Mouse (Mus musculus) erythroblast, embryonic 14.5 days (primary cell): ENCODE measurements around the gene Cdk2.

Experiments
- GATA1 ChIP-seq: IDR thresholded peaks from 2 replicates; pipeline ENCODE4 v1.6.1; 2012; ENCODE audit warnings: low read length, inconsistent platforms, mixed read lengths
- TAL1 ChIP-seq: IDR thresholded peaks from 3 replicates; pipeline ENCODE4 v1.6.1; 2012; ENCODE audit warnings: low read length, inconsistent platforms, mixed read lengths

DNA sequence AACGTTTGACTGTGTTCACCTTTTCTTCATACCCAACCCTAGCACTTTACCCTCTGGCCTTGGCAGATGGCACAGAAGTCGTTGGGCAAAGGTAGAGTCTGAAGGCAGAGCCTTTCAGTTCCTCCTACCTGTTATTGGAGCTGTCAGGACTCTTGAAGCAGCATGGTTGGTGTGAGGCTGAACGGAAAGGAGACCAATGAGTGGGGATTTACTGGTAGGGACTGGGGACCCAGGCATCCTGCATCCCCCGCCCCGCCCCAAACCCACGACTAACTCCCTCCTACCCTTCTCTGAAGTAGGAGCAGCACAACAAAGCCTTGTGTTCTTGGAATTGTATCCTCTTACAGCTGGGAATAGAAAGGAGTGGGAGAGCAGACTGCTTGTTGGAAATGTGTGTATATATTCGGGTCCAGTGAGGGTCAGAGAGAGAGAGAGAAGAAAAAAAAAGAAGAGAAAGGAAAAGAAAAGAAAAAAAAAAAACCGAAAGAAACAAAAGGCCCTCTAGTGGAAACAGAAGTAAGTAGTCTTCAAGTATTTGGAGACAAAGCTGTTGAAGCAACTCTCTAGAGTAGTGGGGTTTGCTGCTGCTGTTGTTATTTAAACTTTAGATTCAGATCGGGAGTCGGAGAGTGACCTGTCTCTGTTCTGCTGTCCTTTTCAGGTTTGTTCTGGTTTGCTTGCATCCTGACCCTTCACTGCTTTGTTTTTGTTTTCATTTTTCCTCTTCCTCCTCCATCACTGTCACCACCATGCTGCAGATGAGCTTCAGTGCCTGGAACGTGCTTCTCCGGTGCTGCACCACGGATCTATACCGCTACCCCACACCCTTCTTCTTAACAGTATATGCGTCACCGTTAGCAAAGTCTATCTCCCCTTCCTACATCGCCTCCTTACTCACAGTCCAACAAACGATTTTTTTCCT lies 40.1 kb upstream of the Cdk2 start, which contains the start of gene Dgka:
- no peak for TF ChIP-seq GATA1
- no peak for TF ChIP-seq TAL1
